Mouse (Mus musculus): ENCODE measurements around the gene Sem1.
A peak's percentile ranks its signal among the peaks of the same experiment; 100 is the strongest.
"Not testable (repeated sequence)": the region's sequence is repeated elsewhere in the genome, so short reads cannot be mapped to it uniquely, and the experiment has no call there.

Sem1 gene

DNA sequence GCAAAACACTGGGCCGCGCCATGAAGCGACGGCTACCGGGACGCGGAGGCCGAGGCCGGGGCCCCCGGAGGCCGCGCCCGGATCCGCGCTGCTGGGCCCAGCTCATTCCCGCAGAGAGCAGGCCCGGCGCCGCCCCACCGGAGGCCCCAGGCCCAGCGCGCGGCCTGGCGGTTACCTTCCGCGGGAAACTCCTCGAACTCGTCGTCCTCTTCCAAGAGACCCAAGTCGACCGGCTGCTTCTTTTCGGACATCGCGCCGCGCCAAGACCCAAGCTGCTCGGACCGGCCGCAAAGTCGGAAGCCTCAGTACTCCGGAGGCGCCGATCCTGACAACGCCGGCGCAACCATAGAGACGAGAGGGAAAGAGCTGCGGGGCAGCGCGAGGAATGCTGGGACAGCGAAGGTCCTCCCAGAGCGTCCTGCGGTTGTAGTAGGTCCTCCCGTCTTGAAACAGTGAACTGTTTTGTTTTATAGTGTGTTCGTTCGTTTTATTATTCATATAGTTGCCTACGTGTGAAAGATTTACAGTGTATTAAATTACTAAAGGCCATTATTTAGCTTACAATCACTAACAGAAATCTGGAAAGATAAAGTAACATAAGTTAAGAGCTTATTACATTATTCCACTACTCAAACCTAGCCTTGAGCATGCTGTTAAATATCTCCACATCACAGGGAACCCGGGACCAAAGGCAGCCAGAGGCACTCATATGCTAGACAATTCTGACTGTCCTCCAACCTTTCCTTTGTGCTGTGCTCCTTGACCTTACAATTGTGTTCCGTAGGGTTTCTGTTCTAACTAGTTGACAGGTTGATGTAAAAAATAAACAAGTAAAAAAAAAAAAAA, at the start of gene Sem1:
Gene Sem1, minus strand, starts transcription at position 360 of the 846 bp plus-strand sequence.
- DNase-seq (ENCODE audit: low spot score in 2 of 2) = peak; percentile 93

GRCm38 (mm10) chr6:6622846-6623749, 44.6 kb upstream of the Sem1 start:
- peak in 1 of 2 experiments; percentile 17 for DNase-seq (ENCODE audit: low spot score in 2 of 2)

- no peak for DNase-seq (ENCODE audit: low spot score in 2 of 2)
These were observed 25.4 kb upstream of the Sem1 start for GRCm38 (mm10) chr6:6603561-6604544.

- DNase-seq (ENCODE audit: low spot score in 2 of 2) = no peak
These were observed 7.8 kb upstream of the Sem1 start for GRCm38 (mm10) chr6:6586313-6586712.

DNA sequence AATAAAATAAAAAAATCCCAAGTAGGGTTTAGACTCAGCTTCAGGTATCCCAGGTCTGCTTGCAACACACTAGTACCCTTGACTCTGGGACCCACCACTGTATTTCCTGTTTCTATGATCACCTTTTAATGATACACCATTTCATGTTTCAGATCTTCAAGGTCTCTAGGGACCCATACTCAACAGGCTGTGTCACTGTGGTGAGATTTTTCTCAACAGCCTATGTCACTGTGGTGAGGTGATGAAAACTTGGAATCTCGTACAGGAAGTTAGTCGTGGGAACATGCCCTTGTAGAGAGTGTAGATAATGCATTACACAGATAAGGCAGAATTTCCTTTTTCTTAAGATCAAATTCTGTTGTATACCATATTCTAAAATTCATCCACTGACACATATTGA, 3.4 kb upstream of the Sem1 start:
- DNase-seq (ENCODE audit: low spot score in 2 of 2) = no peak

GRCm38 (mm10) chr6:6577741-6578284, 650 bp downstream of the Sem1 start:
- DNase-seq (ENCODE audit: low spot score in 2 of 2) = no peak

- DNase-seq (ENCODE audit: low spot score in 2 of 2) = no peak
These were observed 1.2 kb downstream of the Sem1 start for GRCm38 (mm10) chr6:6577291-6577690.

DNA sequence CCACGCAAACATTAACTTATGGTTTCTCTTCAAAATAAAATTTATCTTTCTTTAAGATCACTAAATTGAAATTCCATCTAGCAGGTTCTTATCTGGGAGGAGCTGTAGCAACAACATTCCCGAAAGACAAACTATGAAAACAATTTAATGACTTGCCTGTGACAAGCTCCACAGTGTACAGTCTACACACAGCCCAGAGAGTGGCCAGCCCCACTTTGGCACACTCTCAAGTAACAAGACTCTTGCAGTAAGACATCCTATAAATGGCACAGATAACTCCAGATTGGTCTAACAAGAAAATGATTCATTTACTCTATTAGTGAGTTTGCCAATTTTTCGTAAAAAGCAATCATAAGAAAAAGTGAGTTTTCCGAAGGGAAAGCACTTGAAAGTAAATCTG, 2.7 kb downstream of the Sem1 start:
- DNase-seq (ENCODE audit: low spot score in 2 of 2) = no peak

- no peak for DNase-seq (ENCODE audit: low spot score in 2 of 2)
These were observed 10.0 kb downstream of the Sem1 start for GRCm38 (mm10) chr6:6568436-6568835.

- no peak for DNase-seq (ENCODE audit: low spot score in 2 of 2)
These were observed 14.8 kb downstream of the Sem1 start for GRCm38 (mm10) chr6:6563691-6564090.

GRCm38 (mm10) chr6:6562716-6563115, 15.7 kb downstream of the Sem1 start:
- no peak for DNase-seq (ENCODE audit: low spot score in 2 of 2)

DNA sequence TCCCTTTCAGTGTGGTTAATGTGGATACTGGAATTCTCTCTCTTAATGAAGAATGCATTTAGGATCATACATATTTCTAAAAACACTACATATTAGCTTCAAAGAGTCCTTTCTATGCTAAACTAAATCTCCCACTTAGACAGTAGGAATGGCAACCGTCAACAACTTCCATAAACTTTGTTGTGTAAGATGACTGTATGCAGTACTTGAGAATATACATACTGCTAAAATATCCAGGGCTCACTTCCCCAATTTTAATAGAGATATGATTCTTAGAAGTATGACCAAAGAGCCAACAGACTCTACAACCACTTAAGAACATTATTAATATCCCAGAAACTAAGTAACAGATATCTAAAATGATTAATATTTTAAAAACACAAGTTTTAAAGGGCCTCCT, 20.8 kb downstream of the Sem1 start:
- DNase-seq (ENCODE audit: low spot score in 2 of 2) = no peak

DNA sequence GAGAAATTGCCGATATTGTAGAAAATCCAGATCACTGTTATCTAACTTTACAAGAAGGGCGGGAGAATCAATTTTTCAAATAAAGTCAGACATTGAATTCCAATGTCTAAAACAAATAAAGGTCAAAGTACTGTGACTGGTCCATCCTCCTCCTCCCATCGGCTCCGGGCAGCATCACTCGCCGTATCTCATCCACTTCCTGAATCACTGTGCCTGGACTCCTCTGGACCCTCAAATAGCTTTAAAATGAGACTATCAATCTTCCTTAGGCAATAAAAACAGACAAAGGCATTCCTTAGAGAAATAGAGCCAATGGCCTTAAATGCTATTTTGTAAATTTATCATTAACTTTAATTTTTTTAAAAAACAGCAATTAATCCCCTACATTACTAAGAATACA, 26.5 kb downstream of the Sem1 start:
- no peak for DNase-seq (ENCODE audit: low spot score in 2 of 2)

DNA sequence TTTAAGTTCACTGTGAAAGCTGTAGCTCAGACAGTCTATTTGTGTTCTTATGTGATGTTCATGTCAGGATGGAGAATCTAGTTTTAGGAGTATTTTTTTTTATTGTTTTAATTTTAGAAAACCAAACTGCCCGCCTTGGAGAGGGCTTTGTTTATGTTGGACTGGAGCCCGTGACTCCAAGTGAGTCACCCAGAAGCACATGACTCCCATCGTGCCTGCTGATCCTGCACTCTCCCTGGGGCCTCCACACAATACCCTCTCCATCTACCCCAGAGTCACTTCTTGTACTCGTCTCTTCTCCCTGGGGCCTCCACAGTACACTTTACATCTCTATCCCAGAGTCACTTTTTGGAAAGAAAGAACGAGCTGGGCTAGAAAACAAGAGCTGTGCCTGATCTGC, 30.5 kb downstream of the Sem1 start:
- DNase-seq (ENCODE audit: low spot score in 2 of 2) = no peak

DNA sequence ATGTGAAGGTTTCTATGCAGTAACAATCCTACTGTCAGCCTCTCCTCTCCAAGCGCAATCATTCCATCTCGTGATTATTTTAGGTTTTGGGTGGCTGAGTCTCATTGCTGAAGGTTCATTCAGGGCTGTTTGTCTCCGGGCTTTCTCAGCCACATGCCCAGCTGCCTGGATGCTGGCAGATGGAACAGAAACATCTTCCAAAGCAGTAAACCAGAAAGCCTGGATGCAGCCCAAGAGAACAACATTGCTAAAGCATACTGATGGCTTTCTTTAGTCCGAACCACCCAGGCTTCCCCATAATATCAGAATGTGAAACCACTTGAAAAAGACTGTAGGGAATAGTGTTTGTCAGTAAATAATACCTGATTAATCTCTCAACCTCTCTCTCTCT, 34.2 kb downstream of the Sem1 start:
- DNase-seq (ENCODE audit: low spot score in 2 of 2) = peak in 1 of 2 experiments; percentile 53

DNA sequence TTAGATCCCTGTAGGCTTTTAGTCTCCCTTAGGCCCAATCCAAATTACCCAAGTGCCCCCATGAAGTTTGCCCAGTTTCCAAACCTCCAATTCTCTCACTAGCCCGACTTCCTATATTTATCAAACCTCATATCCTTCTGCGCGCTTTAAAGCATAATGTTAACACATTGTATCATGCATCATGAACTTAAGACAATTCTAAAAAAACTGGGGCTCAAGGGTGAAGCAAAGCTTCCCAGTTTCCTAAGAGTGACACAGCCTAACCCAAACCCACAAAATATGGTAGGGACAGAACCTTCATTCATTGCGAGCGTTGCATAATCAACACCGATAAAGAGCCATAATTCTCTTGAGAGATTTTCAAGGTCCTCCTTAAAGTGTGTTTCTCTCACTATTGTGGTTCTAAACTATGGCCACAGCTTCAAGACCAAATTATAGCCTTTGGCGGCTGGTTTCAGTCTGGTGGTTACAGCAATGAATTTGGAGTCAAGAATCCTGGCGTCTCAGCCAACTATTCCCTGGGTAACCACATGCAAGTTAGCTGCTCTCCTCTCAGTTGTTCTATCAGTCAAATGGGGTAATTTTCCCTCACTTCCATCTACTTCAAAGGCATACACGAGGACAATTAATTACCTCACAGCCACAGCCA, 34.7 kb downstream of the Sem1 start:
- no peak for DNase-seq (ENCODE audit: low spot score in 2 of 2)

- DNase-seq (ENCODE audit: low spot score in 2 of 2) = no peak
These were observed 36.3 kb downstream of the Sem1 start for GRCm38 (mm10) chr6:6542133-6542532.

GRCm38 (mm10) chr6:6536781-6537466, 41.5 kb downstream of the Sem1 start:
- DNase-seq (ENCODE audit: low spot score in 2 of 2) = no peak

GRCm38 (mm10) chr6:6536359-6536758, 42.1 kb downstream of the Sem1 start:
- not testable (repeated sequence) for DNase-seq (ENCODE audit: low spot score in 2 of 2)

All from frontal cortex, postnatal 36 days (tissue).